Mouse (Mus musculus) spleen, adult 2 months (tissue): ENCODE measurements around the gene Camsap2. TPM values are rescaled to one million over a fixed set of nuclear protein-coding genes. Genes with fewer than 3 reads are reported as not detected.

Experiments
- DNase-seq, 2 experiments: peaks; one replicate each; pipeline versions ENCODE4 v3.0.0 to v3.0.0-alpha.2; 2012 to 2021; ENCODE audit warnings: low spot score in 2 of 2, low read depth in 1 of 2
- H3K27ac ChIP-seq: fragments of 200-500 bp; 2 replicates; pipeline ENCODE4 v1.5.1; 2012; ENCODE audit warnings: low read length, inconsistent platforms; ENCODE audit not compliant: insufficient read depth
- H3K27me3 ChIP-seq: fragments of 200-500 bp; 2 replicates; pipeline ENCODE4 v1.6.1; 2012; ENCODE audit warnings: mild to moderate bottlenecking, moderate library complexity, low read length, inconsistent platforms; ENCODE audit not compliant: control insufficient read depth, insufficient read depth
- H3K36me3 ChIP-seq: fragments of 200-500 bp; 2 replicates; pipeline ENCODE4 v1.6.1; 2012; ENCODE audit warnings: mild to moderate bottlenecking, low read length, inconsistent platforms; ENCODE audit not compliant: control insufficient read depth, insufficient read depth
- H3K4me1 ChIP-seq: fragments of 200-500 bp; 2 replicates; pipeline ENCODE4 v1.6.1; 2011; ENCODE audit warnings: inconsistent platforms; ENCODE audit not compliant: control insufficient read depth, insufficient read depth, insufficient read length
- H3K4me3 ChIP-seq: fragments of 200-500 bp; 2 replicates; pipeline ENCODE4 v1.5.1; 2011; ENCODE audit warnings: mild to moderate bottlenecking, inconsistent platforms; ENCODE audit not compliant: insufficient read depth, insufficient read length; ENCODE audit errors: extremely low read depth
- CTCF ChIP-seq: fragments of 200-500 bp; IDR thresholded peaks from 2 replicates; pipeline ENCODE4 v1.5.1; 2011; ENCODE audit warnings: mild to moderate bottlenecking, inconsistent platforms; ENCODE audit not compliant: insufficient read depth, insufficient read length, insufficient replicate concordance; ENCODE audit errors: extremely low read depth
- POLR2A ChIP-seq: fragments of 200-500 bp; IDR thresholded peaks from 2 replicates; pipeline ENCODE4 v1.6.1; 2011; ENCODE audit warnings: low read depth, low read length, inconsistent platforms
- WGBS: fragments of 180-500 bp; shearing (Covaris S2); methylation state at CpG from one replicate; pipeline ENCODE4 v1.1.7; 2018; 5-methylcytosine and 5-hydroxymethylcytosine counted together
- polyA plus RNA-seq: library from polyadenylated mRNA; depleted of rRNA; stranded (reverse); fragments of >200 nt; gene quantifications from 2 replicates; pipeline ENCODE4 v1.2.3, GENCODE M21; 2012

Camsap2 gene
- polyA plus RNA-seq, 1 experiment = 4.3 TPM

DNA sequence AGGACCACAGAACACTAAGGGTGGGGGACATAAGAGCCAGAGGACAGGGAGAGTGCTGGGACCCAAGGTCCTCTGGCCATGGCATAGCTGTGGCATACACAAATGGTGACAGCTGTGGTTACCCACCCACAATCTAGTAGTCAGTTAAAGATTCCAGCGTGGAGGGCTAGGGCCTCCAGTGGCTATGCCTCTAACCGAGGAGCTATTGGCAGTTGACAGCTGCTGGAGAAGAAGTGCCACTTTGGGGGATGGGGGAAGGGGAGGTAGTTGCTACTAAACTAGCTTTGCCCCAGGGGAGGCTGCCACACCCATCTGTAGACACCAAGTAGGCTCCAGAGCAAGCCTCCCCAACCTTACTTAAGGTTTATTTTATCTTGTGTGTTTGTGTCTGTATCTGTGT, 92.4 kb downstream of the Camsap2 start:
- no peak overlapping the region for H3K27ac ChIP-seq
- no peaks in the 10 kb centered on the region for H3K36me3 ChIP-seq
- H3K27me3 ChIP-seq = no peaks in the 10 kb centered on the region
- H3K4me3 ChIP-seq = no peak overlapping the region
- peaks cover 8% of the 10 kb centered on the region; the same call in 1 of the 2 replicates for H3K4me1 ChIP-seq
- DNase-seq = peak in 1 of 2 experiments; percentile 18
- WGBS = 3% methylated on average over 2 of the region's 2 CpGs
- TF ChIP-seq CTCF = no peak
- no peak for TF ChIP-seq POLR2A

DNA sequence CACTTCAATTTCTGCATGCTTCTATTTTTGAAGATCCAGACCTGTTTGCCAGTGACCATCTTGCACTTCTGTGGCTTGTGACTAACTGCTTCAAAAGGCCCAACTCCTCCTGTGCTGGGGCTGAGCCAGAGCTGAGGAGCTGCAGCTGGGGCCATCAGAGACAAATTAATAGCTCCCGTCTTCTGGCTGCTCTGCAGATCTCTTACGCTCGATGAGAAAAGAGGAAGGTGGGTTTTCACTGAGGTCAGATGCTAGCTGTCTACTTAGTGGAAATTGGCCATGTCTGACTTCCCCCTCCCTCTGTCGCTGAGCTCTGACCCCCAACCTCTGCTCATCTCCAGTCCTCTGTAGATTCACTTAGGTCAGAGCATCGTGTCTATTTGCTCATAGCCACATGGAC, 96.2 kb downstream of the Camsap2 start:
- 7% methylated on average over 5 of the region's 5 CpGs for WGBS
- Histone ChIP-seq H3K27ac (no peak overlapping the region), H3K36me3 (no peaks in the 10 kb centered on the region), H3K4me1 (peaks cover 12% of the 10 kb centered on the region; the same call in 1 of the 2 replicates), H3K4me3 (no peak overlapping the region), H3K27me3 (no peaks in the 10 kb centered on the region)
- TF ChIP-seq POLR2A (no peak), CTCF (no peak)
- no peak for DNase-seq

DNA sequence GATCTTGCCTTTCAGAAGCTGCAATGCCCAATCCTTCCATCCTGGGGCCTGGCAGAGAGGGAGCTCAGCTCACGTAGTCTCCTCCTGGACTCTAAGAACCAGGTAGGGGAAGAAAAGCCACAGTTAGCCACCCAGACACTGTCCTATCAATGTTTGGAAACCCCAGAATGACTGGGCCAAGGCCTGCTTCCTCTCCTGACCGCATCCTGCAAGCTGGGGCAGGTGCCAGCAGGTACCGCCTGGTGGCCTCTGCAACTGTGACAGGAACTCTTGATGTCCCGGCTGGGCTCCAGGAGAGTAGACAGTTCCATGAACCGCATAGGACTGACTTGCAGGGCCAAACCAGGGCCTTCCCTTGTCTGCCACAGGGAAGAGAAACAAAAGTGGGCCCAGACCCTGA, 98.5 kb downstream of the Camsap2 start:
- H3K27me3 ChIP-seq = no peaks in the 10 kb centered on the region
- DNase-seq = no peak
- WGBS = 38% methylated on average over 5 of the region's 5 CpGs

DNA sequence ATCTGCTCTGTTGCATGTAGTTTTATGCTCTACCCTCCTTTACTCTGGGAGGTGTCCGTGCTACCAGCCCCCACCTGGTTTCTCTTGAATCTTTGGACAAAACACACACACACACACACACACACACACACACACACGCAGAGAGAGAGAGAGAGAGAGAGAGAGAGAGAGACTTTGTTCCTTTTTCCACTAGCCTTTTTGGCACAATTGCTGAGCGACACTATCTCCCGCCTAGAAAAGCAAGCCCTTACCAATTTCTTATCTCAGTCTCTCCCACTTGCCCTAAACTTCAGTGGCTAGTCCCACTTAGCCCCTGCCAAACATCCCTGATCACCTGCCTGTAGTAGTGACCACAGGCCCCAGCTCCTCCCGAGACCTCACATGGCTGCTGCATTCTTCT, 101.4 kb downstream of the Camsap2 start:
- peaks cover 6% of the 10 kb centered on the region; the same call in 1 of the 2 replicates for H3K4me1 ChIP-seq
- no peaks in the 10 kb centered on the region for H3K27me3 ChIP-seq
- TF ChIP-seq CTCF = no peak
- no peak for TF ChIP-seq POLR2A
- WGBS = 60% methylated on average over 5 of the region's 5 CpGs
- no peak overlapping the region for H3K27ac ChIP-seq
- no peak overlapping the region for H3K4me3 ChIP-seq
- DNase-seq = no peak
- H3K36me3 ChIP-seq = no peaks in the 10 kb centered on the region

More for the DNA sequence above, 98.5 kb downstream of the Camsap2 start:
- TF ChIP-seq POLR2A (no peak), CTCF (no peak)
- peaks cover 6% of the 10 kb centered on the region; the same call in 1 of the 2 replicates for H3K4me1 ChIP-seq
- H3K4me3 ChIP-seq = no peak overlapping the region
- H3K27ac ChIP-seq = no peak overlapping the region
- H3K36me3 ChIP-seq = no peaks in the 10 kb centered on the region

DNA sequence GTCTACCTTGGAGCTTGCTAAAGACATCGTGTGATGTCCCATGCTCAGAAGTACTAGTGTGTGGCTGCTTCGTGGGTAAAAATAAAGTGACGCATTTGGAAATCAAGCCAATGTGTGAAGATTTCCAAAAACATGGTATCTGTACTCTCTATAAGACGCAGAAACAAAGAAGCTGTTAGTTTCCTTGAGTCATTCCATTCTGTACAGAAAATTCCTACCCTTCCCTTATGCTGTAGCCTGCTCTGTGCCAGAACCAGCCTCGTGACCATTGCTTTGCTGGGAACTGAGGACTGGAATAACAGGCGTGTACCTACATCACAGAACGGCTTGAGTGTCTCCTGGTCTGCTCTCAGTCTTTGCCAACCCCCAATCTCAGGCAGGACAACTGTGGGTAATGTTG, 104.1 kb downstream of the Camsap2 start:
- Histone ChIP-seq H3K27me3 (no peaks in the 10 kb centered on the region), H3K4me1 (no peaks in the 10 kb centered on the region), H3K4me3 (no peak overlapping the region), H3K36me3 (no peaks in the 10 kb centered on the region), H3K27ac (no peak overlapping the region)
- TF ChIP-seq CTCF = no peak
- no peak for TF ChIP-seq POLR2A
- 90% methylated on average over 7 of the region's 7 CpGs for WGBS
- no peak for DNase-seq

DNA sequence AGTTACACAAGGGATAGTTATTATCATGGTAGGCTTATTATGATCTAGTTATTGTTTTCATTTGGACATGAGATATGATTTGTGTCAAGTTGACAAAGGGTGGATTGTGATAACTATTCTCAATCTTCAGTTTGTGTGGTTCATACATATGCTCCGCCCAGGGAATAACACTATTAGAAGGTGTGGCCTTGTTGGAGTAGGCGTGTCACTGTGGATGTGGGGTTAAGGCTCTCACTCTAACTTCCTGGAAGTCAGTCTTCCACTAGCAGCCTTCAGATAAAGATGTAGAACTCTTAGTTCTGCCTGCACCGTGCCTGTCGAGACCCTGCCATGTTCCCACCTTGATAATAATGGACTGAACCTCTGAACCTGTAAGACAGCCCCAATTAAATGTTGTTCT, 107.4 kb downstream of the Camsap2 start:
- TF ChIP-seq CTCF (no peak), POLR2A (no peak)
- no peak for DNase-seq
- Histone ChIP-seq H3K27ac (no peak overlapping the region), H3K36me3 (no peaks in the 10 kb centered on the region), H3K4me1 (no peaks in the 10 kb centered on the region; the same call in 1 of the 2 replicates), H3K4me3 (no peak overlapping the region), H3K27me3 (peaks cover 5% of the 10 kb centered on the region; the same call in 1 of the 2 replicates)
- WGBS = 77% methylated on average over 4 of the region's 4 CpGs

DNA sequence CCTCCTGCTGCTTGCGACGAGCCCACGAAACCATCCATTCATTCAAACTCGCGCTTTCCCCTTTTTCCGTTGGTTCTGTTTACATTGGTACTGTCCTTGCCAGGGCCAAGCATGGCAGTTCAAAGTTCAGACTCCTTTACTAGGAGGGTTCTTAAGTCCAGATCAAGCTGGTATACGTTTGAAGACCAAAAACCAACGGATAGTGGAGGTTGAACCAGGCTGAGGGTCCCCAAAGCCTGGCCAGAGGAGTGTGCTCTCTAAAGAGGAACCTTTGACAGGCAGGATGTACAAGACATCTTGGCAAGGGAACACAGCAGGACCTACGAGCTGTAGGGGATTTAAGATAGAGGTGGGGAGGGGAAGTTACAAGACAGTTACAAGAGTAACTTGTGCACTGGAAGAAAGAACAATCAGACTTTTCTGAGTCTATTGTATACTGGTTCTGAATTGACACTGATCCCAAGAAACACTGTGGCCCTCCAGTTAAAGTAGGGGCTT, 111.3 kb downstream of the Camsap2 start:
- TF ChIP-seq CTCF = 0 out of 2 replicates have a peak, but pooled peaks have one; percentile 28
- TF ChIP-seq POLR2A = no peak
- Histone ChIP-seq H3K36me3 (no peaks in the 10 kb centered on the region), H3K27ac (no peak overlapping the region), H3K4me3 (peak overlapping the region; percentile 51), H3K27me3 (peaks cover 14% of the 10 kb centered on the region), H3K4me1 (no peaks in the 10 kb centered on the region; the same call in 1 of the 2 replicates)
- 3% methylated on average over 9 of the region's 9 CpGs for whole genome bisulfite sequencing
- no peak for DNase-seq
